Mouse (Mus musculus) embryonic facial prominence, embryonic 10.5 days (tissue): ENCODE data around the gene Otor. TPM values are rescaled to one million over a fixed set of nuclear protein-coding genes. Genes with fewer than 3 reads are reported as not detected.

Experiments
- DNase-seq: peaks from one replicate; pipeline ENCODE4 v3.0.0-alpha.2; 2017; ENCODE audit warnings: low spot score
- H3K27ac ChIP-seq: fragments of 300-500 bp; sonication (generic); replicated peaks from 2 replicates; pipeline ENCODE4 v1.5.1; 2016; ENCODE audit warnings: mild to moderate bottlenecking
- H3K27me3 ChIP-seq: fragments of 300-500 bp; sonication (generic); replicated peaks from 2 replicates; pipeline ENCODE4 v1.6.1; 2016; ENCODE audit warnings: low read depth, mild to moderate bottlenecking; ENCODE audit not compliant: poor library complexity, severe bottlenecking
- H3K36me3 ChIP-seq: fragments of 300-500 bp; sonication (generic); replicated peaks from 2 replicates; pipeline ENCODE4 v1.6.1; 2016; ENCODE audit warnings: mild to moderate bottlenecking, moderate library complexity
- H3K4me1 ChIP-seq: fragments of 300-500 bp; sonication (generic); 2 replicates; pipeline ENCODE4 v1.6.1; 2016
- H3K4me3 ChIP-seq: fragments of 300-500 bp; sonication (generic); 2 replicates; pipeline ENCODE4 v1.5.1; 2016; ENCODE audit warnings: mild to moderate bottlenecking, moderate library complexity
- H3K9me3 ChIP-seq: fragments of 300-500 bp; sonication (generic); 2 replicates; pipeline ENCODE4 v1.6.1; 2016; ENCODE audit warnings: mild to moderate bottlenecking
- WGBS: fragments of 180-500 bp; shearing (Covaris S2); methylation state at CpG from one replicate; pipeline ENCODE4 v1.1.7; 2016; 5-methylcytosine and 5-hydroxymethylcytosine counted together
- polyA plus RNA-seq: library from polyadenylated mRNA; unstranded; fragments of >200 nt; fragmentation: Nextera tagmentation; extraction: Ambion mirVana; gene quantifications from 2 replicates; pipeline ENCODE4 v1.2.1, GENCODE M21; 2016

Gene Otor
- polyA plus RNA-seq, 1 experiment from 2014 or later: 3.8 TPM

DNA sequence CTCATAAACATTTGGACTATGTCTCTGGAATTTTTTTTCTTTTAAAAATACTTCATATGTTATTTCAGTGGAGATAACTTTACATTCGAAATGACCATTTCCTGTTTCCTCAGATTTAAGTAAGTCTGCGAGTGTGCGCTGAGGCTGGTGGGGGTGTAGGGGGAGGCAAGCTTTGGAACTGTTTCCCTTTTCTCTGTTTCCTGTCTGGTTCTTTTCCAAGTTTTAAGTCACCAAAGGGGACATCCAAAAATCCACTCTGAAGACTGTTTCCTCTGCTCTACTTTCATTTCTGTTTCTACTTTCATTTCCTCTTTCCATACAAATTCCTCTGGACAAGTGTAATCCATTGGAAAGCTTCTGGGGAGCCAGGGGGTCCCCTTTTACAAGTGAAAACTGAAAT lies 3.4 kb downstream of the Otor start:
- Histone ChIP-seq H3K4me1 (peaks cover 21% of the 10 kb centered on the region), H3K27ac (no peak overlapping the region), H3K9me3 (no peaks in the 10 kb centered on the region), H3K27me3 (no peaks in the 10 kb centered on the region), H3K36me3 (no peaks in the 10 kb centered on the region), H3K4me3 (no peak overlapping the region)
- WGBS: 78% methylated on average over 3 of the region's 3 CpGs
- DNase-seq: no peak

DNA sequence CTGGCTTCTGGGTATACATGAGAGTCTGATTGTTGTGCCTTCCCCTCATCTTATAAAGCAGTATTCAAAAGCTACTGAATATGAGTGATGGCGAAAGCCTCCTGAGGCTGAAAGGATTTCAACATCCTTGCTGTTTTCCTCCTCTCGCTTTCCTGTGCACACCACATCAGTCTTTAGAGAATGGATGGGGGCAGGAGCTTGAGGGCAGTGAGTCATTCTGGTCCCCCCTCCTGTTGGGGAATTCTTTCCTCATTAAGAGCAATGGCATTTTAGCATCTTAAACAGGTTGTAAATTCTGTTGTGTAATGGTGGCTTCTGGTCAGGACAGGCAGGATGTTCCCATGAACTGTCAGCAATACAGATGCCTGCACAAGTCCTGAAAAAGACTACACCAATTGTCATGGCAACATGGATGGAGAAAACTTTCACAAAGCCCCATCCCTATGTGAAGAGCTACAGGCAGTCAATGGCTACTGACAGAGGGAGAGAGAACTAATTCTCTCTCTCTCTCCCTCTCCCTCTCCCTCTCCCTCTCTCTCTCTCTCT lies 6.7 kb downstream of the Otor start:
- Histone ChIP-seq H3K27me3 (no peaks in the 10 kb centered on the region), H3K9me3 (no peaks in the 10 kb centered on the region), H3K27ac (no peak overlapping the region), H3K36me3 (no peaks in the 10 kb centered on the region), H3K4me3 (no peak overlapping the region), H3K4me1 (peaks cover 11% of the 10 kb centered on the region)
- DNase-seq: no peak
- WGBS: 76% methylated on average over 2 of the region's 2 CpGs

DNA sequence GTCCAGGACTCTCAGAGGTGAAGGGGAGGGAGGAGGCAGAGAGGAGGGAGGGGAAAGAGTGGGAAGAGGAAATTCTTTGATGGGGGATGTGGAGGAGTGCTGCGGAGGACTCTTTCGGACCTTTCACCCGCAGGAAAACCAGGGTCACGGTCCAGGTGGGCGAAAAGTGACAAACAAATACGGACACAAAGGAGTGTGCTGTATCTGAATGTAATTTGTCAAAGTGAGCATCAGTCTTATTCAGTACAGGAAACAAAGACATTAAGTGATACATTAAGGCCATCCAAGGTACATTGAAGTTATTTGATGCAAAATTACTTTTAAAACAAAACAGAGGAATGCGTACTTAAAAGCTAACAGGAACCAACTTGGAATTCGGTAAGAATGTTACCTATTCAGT lies 11.6 kb downstream of the Otor start:
- no peaks in the 10 kb centered on the region for H3K4me1 ChIP-seq
- no peaks in the 10 kb centered on the region for H3K9me3 ChIP-seq
- no peak overlapping the region for H3K4me3 ChIP-seq
- 76% methylated on average over 8 of the region's 8 CpGs for WGBS
- no peak for DNase-seq
- H3K27ac ChIP-seq: no peak overlapping the region
- H3K36me3 ChIP-seq: no peaks in the 10 kb centered on the region
- no peaks in the 10 kb centered on the region for H3K27me3 ChIP-seq

DNA sequence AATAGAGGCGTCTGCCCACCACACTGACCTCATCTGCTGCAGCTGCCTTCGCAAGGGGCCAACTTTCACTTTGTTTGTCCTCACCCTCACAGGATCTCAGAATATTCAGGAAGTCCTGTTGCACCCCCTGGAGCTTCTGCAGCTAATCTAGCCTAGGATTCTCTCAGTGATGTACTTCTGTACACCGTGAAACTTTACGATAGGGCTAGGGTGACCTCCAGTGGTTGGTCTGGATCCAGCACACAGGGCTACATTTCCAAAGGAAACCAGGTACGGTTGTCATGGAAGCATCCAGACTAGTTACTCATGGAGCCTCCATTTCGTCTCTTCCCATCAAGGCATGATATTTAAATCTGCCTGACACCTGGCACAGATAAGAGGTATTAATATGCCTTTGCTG lies 15.5 kb downstream of the Otor start:
- no peaks in the 10 kb centered on the region for H3K9me3 ChIP-seq
- no peaks in the 10 kb centered on the region for H3K4me1 ChIP-seq
- H3K4me3 ChIP-seq: no peak overlapping the region
- H3K27ac ChIP-seq: no peak overlapping the region
- H3K27me3 ChIP-seq: no peaks in the 10 kb centered on the region
- H3K36me3 ChIP-seq: no peaks in the 10 kb centered on the region
- peak; percentile 65 for DNase-seq
- WGBS: 44% methylated on average over 6 of the region's 6 CpGs

GRCm38 (mm10) chr2:143094761-143095160 lies 16.5 kb downstream of the Otor start:
- Histone ChIP-seq H3K9me3 (no peaks in the 10 kb centered on the region), H3K4me3 (no peak overlapping the region), H3K27ac (no peak overlapping the region), H3K27me3 (no peaks in the 10 kb centered on the region), H3K4me1 (no peaks in the 10 kb centered on the region), H3K36me3 (no peaks in the 10 kb centered on the region)
- DNase-seq: no peak
- WGBS: 81% methylated on average over 6 of the region's 6 CpGs

DNA sequence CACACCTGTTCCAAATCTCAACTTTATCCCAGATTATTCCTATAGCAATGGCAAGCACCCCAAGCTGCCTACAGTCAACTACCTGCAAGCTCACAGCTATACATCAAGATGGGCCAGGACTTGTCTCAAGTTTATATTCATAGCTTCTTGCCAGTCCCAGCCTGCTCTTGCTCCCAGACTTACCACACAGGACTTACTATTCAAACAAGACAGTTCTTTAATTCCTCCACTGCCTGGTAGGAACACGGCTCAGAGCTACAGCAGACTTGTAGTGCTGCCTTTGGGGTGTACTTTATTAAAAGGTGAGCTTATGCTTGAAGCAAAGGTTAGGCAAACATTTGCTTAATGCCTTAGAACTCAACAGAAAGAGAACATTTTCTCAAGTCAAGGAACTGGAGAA lies 18.9 kb downstream of the Otor start:
- H3K27me3 ChIP-seq: no peaks in the 10 kb centered on the region
- no peaks in the 10 kb centered on the region for H3K36me3 ChIP-seq
- no peak overlapping the region for H3K27ac ChIP-seq
- H3K4me3 ChIP-seq: no peak overlapping the region
- WGBS: 74% methylated on average over 1 of the region's 1 CpGs
- no peaks in the 10 kb centered on the region for H3K4me1 ChIP-seq
- no peak for DNase-seq
- H3K9me3 ChIP-seq: no peaks in the 10 kb centered on the region

- no peak overlapping the region for H3K27ac ChIP-seq
- no peaks in the 10 kb centered on the region for H3K9me3 ChIP-seq
- no peaks in the 10 kb centered on the region for H3K36me3 ChIP-seq
- no peak for DNase-seq
- H3K4me3 ChIP-seq: no peak overlapping the region
- no peaks in the 10 kb centered on the region for H3K4me1 ChIP-seq
- WGBS: 95% methylated on average over 1 of the region's 1 CpGs
- H3K27me3 ChIP-seq: no peaks in the 10 kb centered on the region
Measured at GRCm38 (mm10) chr2:143113859-143114258, 35.6 kb downstream of the Otor start.

DNA sequence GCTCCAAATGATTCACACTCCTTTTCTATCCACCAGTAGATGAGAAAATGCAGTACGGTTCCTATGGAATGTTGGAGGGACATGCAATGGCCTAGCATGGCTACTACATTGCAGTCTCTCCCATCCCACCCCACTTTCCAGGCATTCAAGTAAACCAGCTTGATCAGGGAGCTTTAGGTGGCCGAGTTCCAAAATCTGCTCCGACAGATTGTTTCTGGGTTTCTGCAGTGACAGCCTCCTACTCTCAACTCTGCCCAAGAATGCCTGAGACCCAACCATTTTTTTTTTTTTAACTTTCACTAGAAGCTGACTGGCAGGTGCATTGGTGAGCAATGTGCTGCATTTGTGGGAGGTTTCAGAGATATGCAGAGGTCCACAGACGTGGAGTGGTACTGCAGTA lies 36.4 kb downstream of the Otor start:
- DNase-seq: no peak
- no peaks in the 10 kb centered on the region for H3K9me3 ChIP-seq

DNA sequence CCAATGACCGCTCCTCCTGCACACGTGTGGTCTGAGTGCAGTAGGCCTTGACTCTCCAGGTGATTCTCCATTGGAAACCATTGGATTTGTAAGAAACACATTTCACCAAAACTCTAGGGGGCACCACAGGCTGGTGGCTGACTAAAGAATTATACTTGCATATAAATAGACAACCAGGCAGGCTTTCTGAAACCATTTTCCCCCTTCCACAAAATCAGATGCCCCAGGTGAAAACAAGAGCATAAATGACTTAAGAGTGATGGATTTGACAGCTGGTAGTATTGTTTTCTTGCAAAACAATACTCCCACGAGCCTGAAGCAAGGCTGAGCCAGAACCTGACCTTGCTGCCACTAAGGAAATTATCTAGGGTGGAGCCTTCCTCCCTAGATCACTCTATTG lies 39.2 kb downstream of the Otor start:
- H3K4me1 ChIP-seq: no peaks in the 10 kb centered on the region
- no peaks in the 10 kb centered on the region for H3K36me3 ChIP-seq
- WGBS: 74% methylated on average over 3 of the region's 3 CpGs
- DNase-seq: no peak
- H3K4me3 ChIP-seq: no peak overlapping the region
- H3K27ac ChIP-seq: no peak overlapping the region
- no peaks in the 10 kb centered on the region for H3K27me3 ChIP-seq
- H3K9me3 ChIP-seq: no peaks in the 10 kb centered on the region

More for the DNA sequence above, 36.4 kb downstream of the Otor start:
- 85% methylated on average over 4 of the region's 4 CpGs for WGBS
- H3K27ac ChIP-seq: no peak overlapping the region
- H3K4me3 ChIP-seq: no peak overlapping the region
- H3K27me3 ChIP-seq: no peaks in the 10 kb centered on the region
- no peaks in the 10 kb centered on the region for H3K36me3 ChIP-seq
- H3K4me1 ChIP-seq: no peaks in the 10 kb centered on the region

DNA sequence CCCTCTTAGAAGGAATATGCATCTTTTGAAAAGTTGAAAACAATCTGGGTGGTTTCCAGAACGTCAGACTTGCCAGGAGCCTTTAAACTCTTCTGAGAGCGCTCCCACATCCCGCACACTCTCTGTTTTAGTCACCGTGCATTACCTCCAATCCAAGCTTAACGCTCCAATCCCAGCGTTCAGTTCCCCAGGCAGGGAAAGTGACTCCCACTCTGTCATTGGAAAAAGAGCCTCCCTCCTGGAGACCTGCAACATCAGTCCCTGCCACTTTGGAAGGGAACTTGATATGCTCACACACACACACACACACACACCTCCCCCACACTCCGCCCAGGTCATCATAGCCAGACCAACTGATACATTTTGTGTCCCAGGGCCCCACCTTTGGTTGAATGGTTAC lies 39.9 kb downstream of the Otor start:
- Histone ChIP-seq H3K4me1 (no peaks in the 10 kb centered on the region), H3K9me3 (no peaks in the 10 kb centered on the region), H3K27me3 (no peaks in the 10 kb centered on the region), H3K36me3 (no peaks in the 10 kb centered on the region), H3K4me3 (no peak overlapping the region), H3K27ac (no peak overlapping the region)
- DNase-seq: no peak
- 86% methylated on average over 7 of the region's 7 CpGs for WGBS

DNA sequence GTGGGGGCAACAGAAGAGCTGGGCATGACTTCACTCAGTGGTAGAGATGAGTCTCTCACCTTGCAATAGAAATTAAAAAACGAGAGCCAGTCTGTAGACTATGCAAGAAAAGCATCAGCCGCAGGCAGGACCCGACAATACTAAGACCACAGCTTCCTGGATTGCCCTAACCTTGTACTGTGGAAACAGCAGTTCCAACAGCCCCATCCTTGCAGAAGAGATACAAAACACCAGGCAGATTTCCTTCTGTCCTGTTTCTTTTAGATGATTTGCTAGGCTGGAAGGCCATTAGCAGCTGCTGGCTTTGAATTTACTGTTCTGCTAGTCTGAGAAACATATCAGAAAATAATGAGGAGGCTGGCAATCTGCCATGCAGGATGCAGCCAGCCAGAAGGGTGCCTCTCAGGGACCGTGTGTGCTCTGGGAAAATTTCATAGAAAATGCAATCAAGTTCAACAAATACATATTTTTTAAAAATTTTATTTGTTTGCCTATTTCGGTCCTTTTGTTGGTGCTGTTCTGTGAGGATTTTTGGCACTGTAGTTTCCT lies 52.9 kb downstream of the Otor start:
- Histone ChIP-seq H3K27ac (no peak overlapping the region), H3K4me3 (no peak overlapping the region), H3K36me3 (no peaks in the 10 kb centered on the region), H3K9me3 (no peaks in the 10 kb centered on the region), H3K27me3 (no peaks in the 10 kb centered on the region), H3K4me1 (no peaks in the 10 kb centered on the region)
- WGBS: 87% methylated on average over 5 of the region's 5 CpGs
- DNase-seq: no peak
